ENCODE assay signal across 20 mouse cellular contexts in genomic region chr7:80255981-80256380, GRCm38 (mm10). TPM values are rescaled to one million over a fixed set of nuclear protein-coding genes. Genes with fewer than 3 reads are reported as not detected.
DNase-seq lines count a peak whose midpoint lies in the region; ATAC-seq and TF ChIP-seq lines count a peak whose summit lies in the region.
"Had no signal": no experiment of that assay in that cellular context is flagged by ENCODE, and none has a peak within 500 bp of the region (broad histone marks: within the 10 kb centered on the region; RNA-seq: fewer than 3 reads in every experiment).

No protein-coding gene starts in this region.

- ATAC-seq in hindbrain, embryonic 14.5 days (ENCODE audit: low FRiP score) = no peak
- ATAC-seq: forebrain, embryonic 16.5 days; midbrain, embryonic 16.5 days had no signal

- intact Hi-C loops in gastrocnemius, adult 2 months (cut with DNase I) = no loop called here
- intact Hi-C loops in gastrocnemius, postnatal 36 days (cut with DNase I) = no loop called here
- intact Hi-C loops in left cerebral cortex, adult 2 months (cut with DNase I) = loop anchor here (2.0 kb wide), 1 partner anchor 115 kb away; no protein-coding TSS in a partner anchor
- intact Hi-C loops in left cerebral cortex, postnatal 14 days (cut with DNase I) = no loop called here

- H3K4me2 ChIP-seq in hindbrain, embryonic 14.5 days (replicated peaks) = no peak overlapping the region
- H3K4me2 ChIP-seq: embryonic facial prominence, embryonic 12.5 days; hindbrain, embryonic 12.5 days had no signal

- H3K9me3 ChIP-seq in hindbrain, embryonic 14.5 days (ENCODE audit: control insufficient read depth, low read length) = no peaks in the 10 kb centered on the region
- H3K9me3 ChIP-seq: embryonic facial prominence, embryonic 12.5 days; hindbrain, embryonic 12.5 days; megakaryocyte, embryonic 14.5 days had no signal

- no peak overlapping the region for H3K9ac ChIP-seq in hindbrain, embryonic 14.5 days
- H3K9ac ChIP-seq: embryonic facial prominence, embryonic 12.5 days; hindbrain, embryonic 12.5 days had no signal

- H3K36me3 ChIP-seq in hindbrain, embryonic 14.5 days (replicated peaks; ENCODE audit: control insufficient read depth, insufficient read depth) = no peaks in the 10 kb centered on the region
- H3K36me3 ChIP-seq: embryonic facial prominence, embryonic 12.5 days; hindbrain, embryonic 12.5 days had no signal

- H3K4me3 ChIP-seq in gastrocnemius, adult 2 months = no peak overlapping the region
- H3K4me3 ChIP-seq in left cerebral cortex, adult 2 months = no peak overlapping the region
- no peak overlapping the region for H3K4me3 ChIP-seq in hindbrain, embryonic 14.5 days (replicated peaks; ENCODE audit: low read length)
- H3K4me3 ChIP-seq: embryonic facial prominence, embryonic 12.5 days; hindbrain, embryonic 12.5 days; megakaryocyte, embryonic 14.5 days had no signal

- peaks cover 5% of the 10 kb centered on the region; the same call in 1 of the 2 replicates for H3K4me1 ChIP-seq in hindbrain, embryonic 14.5 days (replicated peaks; ENCODE audit: control insufficient read depth, insufficient read depth, low read length)
- H3K4me1 ChIP-seq: embryonic facial prominence, embryonic 12.5 days had no signal

- no peak overlapping the region for H3K27ac ChIP-seq in gastrocnemius, adult 2 months
- H3K27ac ChIP-seq in left cerebral cortex, adult 2 months = no peak overlapping the region
- H3K27ac ChIP-seq in hindbrain, embryonic 14.5 days = no peak overlapping the region
- H3K27ac ChIP-seq: embryonic facial prominence, embryonic 12.5 days; hindbrain, embryonic 12.5 days had no signal

- DNase-seq in gastrocnemius, adult 2 months = no peak
- DNase-seq in gastrocnemius, postnatal 36 days = no peak
- DNase-seq in left cerebral cortex, adult 2 months (ENCODE audit: extremely low spot score in 1 of 2, low spot score in 2 of 2) = no peak
- no peak for DNase-seq in left cerebral cortex, postnatal 14 days (ENCODE audit: low spot score in 2 of 2)
- DNase-seq in 416B (ENCODE audit: low read depth) (peak; percentile 45), R1 (ENCODE audit: low read depth, low spot score) (peak; percentile 54)
- no peak for DNase-seq in spleen, postnatal 4 days (ENCODE audit: low spot score in 2 of 2)
- no peak for DNase-seq in hindbrain, embryonic 14.5 days (ENCODE audit: low spot score)
- DNase-seq: cerebellum, adult 8-10 months; heart, adult 11 months; kidney, adult 18-20 months; kidney, postnatal 36 days; liver; lung, postnatal 10 days had no signal

- peaks cover 28% of the 10 kb centered on the region for H3K27me3 ChIP-seq in hindbrain, embryonic 14.5 days (ENCODE audit: control insufficient read depth, insufficient read depth, low read length)
- H3K27me3 ChIP-seq: megakaryocyte, embryonic 14.5 days had no signal

- TF ChIP-seq CTCF in gastrocnemius, adult 2 months (IDR thresholded peaks at IDR 0.05) = peak; percentile 28; the same call in 1 of the 2 replicates
- peak; percentile 44 for TF ChIP-seq CTCF in left cerebral cortex, adult 2 months (IDR thresholded peaks at IDR 0.05)

- 79% methylated on average over 2 of the region's 2 CpGs for WGBS in hindbrain, embryonic 14.5 days

RNA-seq across cellular contexts. Expression of gene Ngrn, which starts 5.0 kb away (rescaled TPM):
- total RNA-seq in gastrocnemius, adult 2 months (2021) = 10 to 100 TPM; 19.8 to 25.0 TPM
- 10 to 100 TPM; 16.8 to 20.4 TPM for total RNA-seq in gastrocnemius, postnatal 36 days (2021)
- total RNA-seq in left cerebral cortex, adult 2 months (2021) = 10 to 100 TPM; 40.8 to 45.3 TPM
- 10 to 100 TPM; 39.9 to 42.4 TPM for total RNA-seq in left cerebral cortex, postnatal 14 days (2021)
- polyA plus RNA-seq in hindbrain, embryonic 14.5 days (2014; fragmentation: Nextera tagmentation; extraction: Ambion mirVana) = 67.8 and 70.4 TPM in 2 replicates

RNA-seq across cellular contexts. Expression of gene Ttll13, which starts 9.8 kb away (rescaled TPM):
- under 1 TPM in 1 of 2 experiments, not detected in 1; 0.15 TPM for total RNA-seq in gastrocnemius, adult 2 months (2021)
- total RNA-seq in gastrocnemius, postnatal 36 days (2021) = under 1 TPM; 0.17 to 0.33 TPM
- total RNA-seq in left cerebral cortex, adult 2 months (2021) = 1 to 10 TPM; 2.0 to 2.8 TPM
- 1 to 10 TPM in 1 of 2 experiments, under 1 TPM in 1; 0.95 to 1.2 TPM for total RNA-seq in left cerebral cortex, postnatal 14 days (2021)
- 1.3 and 1.7 TPM in 2 replicates for polyA plus RNA-seq in hindbrain, embryonic 14.5 days (2014; fragmentation: Nextera tagmentation; extraction: Ambion mirVana)
- polyA plus RNA-seq: C2C12 had no signal

RNA-seq across cellular contexts. Expression of gene Vps33b, which starts 13.5 kb away (rescaled TPM):
- 1 to 10 TPM; 2.9 to 3.3 TPM for total RNA-seq in gastrocnemius, adult 2 months (2021)
- total RNA-seq in gastrocnemius, postnatal 36 days (2021) = 1 to 10 TPM; 2.9 to 3.4 TPM
- total RNA-seq in left cerebral cortex, adult 2 months (2021) = 10 to 100 TPM; 21.5 to 23.2 TPM
- 10 to 100 TPM; 19.3 to 19.6 TPM for total RNA-seq in left cerebral cortex, postnatal 14 days (2021)
- 22.0 and 26.5 TPM in 2 replicates for polyA plus RNA-seq in hindbrain, embryonic 14.5 days (2014; fragmentation: Nextera tagmentation; extraction: Ambion mirVana)

RNA-seq across cellular contexts. Expression of gene Gdpgp1, which starts 23.3 kb away (rescaled TPM):
- under 1 TPM; 0.79 to 0.86 TPM for total RNA-seq in gastrocnemius, adult 2 months (2021)
- total RNA-seq in gastrocnemius, postnatal 36 days (2021) = under 1 TPM; 0.69 to 0.79 TPM
- total RNA-seq in left cerebral cortex, adult 2 months (2021) = 1 to 10 TPM; 6.1 to 7.5 TPM
- 1 to 10 TPM; 6.6 to 6.7 TPM for total RNA-seq in left cerebral cortex, postnatal 14 days (2021)
- 3.4 and 3.8 TPM in 2 replicates for polyA plus RNA-seq in hindbrain, embryonic 14.5 days (2014; fragmentation: Nextera tagmentation; extraction: Ambion mirVana)

RNA-seq across cellular contexts. Expression of gene Cib1, which starts 23.4 kb away (rescaled TPM):
- 1 to 10 TPM; 5.6 to 9.0 TPM for total RNA-seq in gastrocnemius, adult 2 months (2021)
- total RNA-seq in gastrocnemius, postnatal 36 days (2021) = 1 to 10 TPM; 4.9 to 8.2 TPM
- total RNA-seq in left cerebral cortex, adult 2 months (2021) = 10 to 100 TPM; 21.7 to 22.4 TPM
- 10 to 100 TPM; 18.7 to 22.0 TPM for total RNA-seq in left cerebral cortex, postnatal 14 days (2021)
- 29.8 and 41.1 TPM in 2 replicates for polyA plus RNA-seq in hindbrain, embryonic 14.5 days (2014; fragmentation: Nextera tagmentation; extraction: Ambion mirVana)

Comparison
In these comparisons a context has a peak if more than half of its experiments do, and no peak if none do; other contexts are left out.
1. DNase-seq: peak in 416B (single experiment) and R1 (single experiment); none in gastrocnemius, adult 2 months (single experiment), gastrocnemius, postnatal 36 days (0 of 2), left cerebral cortex, adult 2 months (0 of 2), left cerebral cortex, postnatal 14 days (0 of 2), spleen, postnatal 4 days (0 of 2) and hindbrain, embryonic 14.5 days (single experiment).
2. RNA of gene Vps33b, which starts 13.5 kb away (total RNA-seq): 21.5 to 23.2 TPM in left cerebral cortex, adult 2 months and 19.3 to 19.6 TPM in left cerebral cortex, postnatal 14 days; 2.9 to 3.4 TPM in gastrocnemius, postnatal 36 days and 2.9 to 3.3 TPM in gastrocnemius, adult 2 months; every median in the first group is over 4 times any median in the second.